Mouse (Mus musculus) spleen, adult 2 months (tissue): Measurements from ENCODE around the gene Phf21b.

Source experiments
- CTCF ChIP-seq: fragments of 200-500 bp; IDR thresholded peaks from 2 replicates; pipeline ENCODE4 v1.5.1; 2011; ENCODE audit warnings: mild to moderate bottlenecking, inconsistent platforms; ENCODE audit not compliant: insufficient read depth, insufficient read length, insufficient replicate concordance; ENCODE audit errors: extremely low read depth
- POLR2A ChIP-seq: fragments of 200-500 bp; IDR thresholded peaks from 2 replicates; pipeline ENCODE4 v1.6.1; 2011; ENCODE audit warnings: low read depth, low read length, inconsistent platforms

GRCm38 (mm10) chr15:84772191-84773111 is 83.4 kb downstream of the Phf21b start:
- TF ChIP-seq CTCF (no peak), POLR2A (no peak)
